Mouse (Mus musculus): ENCODE data around the gene Tnfrsf18.

GRCm38 (mm10) chr4:156063861-156064509, 38.0 kb downstream of the Tnfrsf18 start:
- no peak for TF ChIP-seq CTCF (IDR thresholded peaks at IDR 0.05; ENCODE audit: control insufficient read depth, insufficient read depth, insufficient replicate concordance, low read depth, low read length)
- peak; percentile 41; the same call in 1 of the 2 replicates for TF ChIP-seq POLR2A (IDR thresholded peaks at IDR 0.05; ENCODE audit: control insufficient read depth, low read depth, low read length)

All from testis, adult 2 months (tissue).